Mouse (Mus musculus): Measurements from ENCODE around the gene Hivep1. TPM values are rescaled to one million over a fixed set of nuclear protein-coding genes. Genes with fewer than 3 reads are reported as not detected.

The Hivep1 gene
- total and polyA plus RNA-seq, 2 experiments from 2014 or later = 16.6 to 26.7 TPM

DNA sequence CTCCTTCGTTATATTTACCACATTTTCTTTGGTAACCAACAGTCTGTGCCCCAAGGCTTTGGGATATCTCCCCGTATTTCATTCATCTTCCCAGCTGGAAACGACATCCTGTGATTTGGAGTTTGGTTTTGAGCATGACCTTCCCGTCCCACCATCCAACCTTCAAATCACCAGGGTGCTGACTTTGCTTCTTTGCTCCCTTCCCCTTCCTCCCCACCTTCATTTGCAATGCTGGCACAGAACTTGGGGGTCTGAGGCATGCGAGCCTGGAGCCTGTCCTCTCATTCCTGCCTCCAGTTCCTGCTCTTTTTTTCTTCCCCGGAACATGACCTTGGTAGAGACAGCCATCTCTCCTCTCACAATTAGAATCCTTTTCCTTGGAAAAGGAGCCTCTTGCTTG is 161.7 kb downstream of the Hivep1 start:
- no peak overlapping the region for H3K4me3 ChIP-seq (ENCODE audit: low read depth, low read length)
- no peak for ATAC-seq
- H3K27me3 ChIP-seq (ENCODE audit: insufficient read depth, low read length) = no peaks in the 10 kb centered on the region
- no peak for DNase-seq
- no peak overlapping the region for H3K9ac ChIP-seq
- no peaks in the 10 kb centered on the region for H3K9me3 ChIP-seq (ENCODE audit: low read length)
- no peak overlapping the region for H3K27ac ChIP-seq (ENCODE audit: low read depth, low read length)
- H3K36me3 ChIP-seq (ENCODE audit: insufficient read depth) = no peaks in the 10 kb centered on the region
- 90% methylated on average over 6 of the region's 6 CpGs for WGBS
- no peaks in the 10 kb centered on the region for H3K4me1 ChIP-seq (ENCODE audit: insufficient read depth)
- TF ChIP-seq CTCF (IDR thresholded peaks at IDR 0.05; ENCODE audit: low read depth) = no peak
- H3K4me2 ChIP-seq (ENCODE audit: low read depth) = no peak overlapping the region

DNA sequence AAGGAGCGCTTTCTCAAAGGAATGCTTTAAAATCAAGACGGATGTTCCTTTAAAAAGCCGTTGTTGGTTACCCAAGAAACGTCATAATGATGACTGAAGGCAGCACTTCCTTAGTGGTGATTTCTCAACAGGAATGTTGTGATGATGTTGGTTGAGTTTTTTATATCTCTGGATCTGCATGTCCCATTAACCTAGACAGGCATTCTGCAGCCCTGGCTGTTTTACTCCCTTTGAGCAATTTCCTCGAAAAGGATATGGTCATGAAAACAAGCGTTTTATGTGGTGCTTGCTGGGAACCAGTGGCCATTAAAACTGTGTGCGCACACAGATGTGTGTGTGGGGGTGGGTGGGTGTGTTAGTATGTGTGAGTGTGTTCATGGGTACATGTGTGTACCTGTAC is 170.6 kb downstream of the Hivep1 start:
- no peak for TF ChIP-seq CTCF (IDR thresholded peaks at IDR 0.05; ENCODE audit: low read depth)

DNA sequence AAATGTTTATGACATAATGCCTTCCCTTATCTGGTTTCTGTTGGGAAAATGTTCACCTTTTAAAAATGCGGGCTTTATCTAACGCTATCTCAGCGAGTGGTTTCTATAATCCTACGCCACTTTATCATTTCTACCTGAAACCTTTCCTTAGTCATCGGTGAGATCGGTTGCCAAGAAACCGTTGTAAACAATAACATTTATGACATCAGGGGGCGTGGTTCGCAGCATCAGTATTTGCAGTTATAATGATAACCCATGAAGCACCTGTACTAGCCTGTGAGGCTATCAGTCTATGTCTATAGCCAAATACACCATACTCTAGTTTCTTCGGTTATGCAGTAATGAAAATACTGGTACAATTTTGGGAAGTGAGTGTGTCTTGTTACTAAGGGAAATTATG is 177.0 kb downstream of the Hivep1 start:
- WGBS = 93% methylated on average over 10 of the region's 10 CpGs
- no peak for TF ChIP-seq CTCF (IDR thresholded peaks at IDR 0.05; ENCODE audit: low read depth)
- Histone ChIP-seq H3K9me3 (ENCODE audit: low read length) (no peaks in the 10 kb centered on the region), H3K4me3 (ENCODE audit: low read depth, low read length) (no peak overlapping the region), H3K36me3 (ENCODE audit: insufficient read depth) (no peaks in the 10 kb centered on the region), H3K27ac (ENCODE audit: low read depth, low read length) (no peak overlapping the region), H3K27me3 (ENCODE audit: insufficient read depth, low read length) (no peaks in the 10 kb centered on the region), H3K9ac (no peak overlapping the region), H3K4me2 (ENCODE audit: low read depth) (no peak overlapping the region), H3K4me1 (ENCODE audit: insufficient read depth) (no peaks in the 10 kb centered on the region)
- ATAC-seq (no peak), DNase-seq (no peak)

More for the DNA sequence above, 170.6 kb downstream of the Hivep1 start:
- DNase-seq (no peak), ATAC-seq (no peak)
- Histone ChIP-seq H3K4me3 (ENCODE audit: low read depth, low read length) (no peak overlapping the region), H3K36me3 (ENCODE audit: insufficient read depth) (no peaks in the 10 kb centered on the region), H3K9me3 (ENCODE audit: low read length) (no peaks in the 10 kb centered on the region), H3K27ac (ENCODE audit: low read depth, low read length) (no peak overlapping the region), H3K4me2 (ENCODE audit: low read depth) (no peak overlapping the region), H3K4me1 (ENCODE audit: insufficient read depth) (no peaks in the 10 kb centered on the region), H3K27me3 (ENCODE audit: insufficient read depth, low read length) (no peaks in the 10 kb centered on the region), H3K9ac (no peak overlapping the region)
- 96% methylated on average over 7 of the region's 7 CpGs for WGBS

DNA sequence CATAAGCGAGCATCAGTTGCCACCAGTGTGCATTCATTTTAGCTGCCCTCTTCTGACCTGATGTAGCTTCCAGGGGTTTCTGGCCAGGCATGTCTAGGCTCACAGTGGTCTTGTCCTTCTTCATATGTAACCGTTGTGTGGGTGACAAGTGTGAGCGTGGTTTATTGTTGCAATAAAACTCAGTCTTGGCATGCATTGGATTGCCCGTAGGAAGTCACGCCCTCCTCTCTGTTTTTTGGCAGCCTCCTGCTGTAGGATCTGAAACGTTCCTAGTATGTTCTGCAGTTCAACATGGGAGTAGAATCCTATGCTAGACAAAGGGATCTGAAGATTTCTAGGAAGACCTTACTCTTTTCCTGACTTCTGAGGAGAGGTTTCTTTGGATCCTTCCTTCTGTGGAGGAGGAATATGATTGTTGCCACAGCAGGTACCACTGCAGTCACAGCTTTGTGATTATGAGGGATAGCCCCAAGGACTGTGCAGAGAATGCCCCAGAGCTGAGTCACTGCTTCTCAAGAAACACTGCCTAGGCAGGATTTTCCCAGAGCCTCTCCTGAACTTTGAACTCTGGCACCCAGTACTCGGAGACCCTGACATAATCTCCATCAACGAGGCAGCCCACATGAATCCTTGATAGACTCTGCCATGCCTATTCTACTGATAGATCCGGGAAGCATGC is 182.1 kb downstream of the Hivep1 start:
- no peak for ATAC-seq
- no peak overlapping the region for H3K4me2 ChIP-seq (ENCODE audit: low read depth)
- 77% methylated on average over 9 of the region's 9 CpGs for WGBS
- H3K27me3 ChIP-seq (ENCODE audit: insufficient read depth, low read length) = no peaks in the 10 kb centered on the region
- TF ChIP-seq CTCF (IDR thresholded peaks at IDR 0.05; ENCODE audit: low read depth) = no peak
- no peak overlapping the region for H3K27ac ChIP-seq (ENCODE audit: low read depth, low read length)
- H3K36me3 ChIP-seq (ENCODE audit: insufficient read depth) = no peaks in the 10 kb centered on the region
- no peaks in the 10 kb centered on the region for H3K4me1 ChIP-seq (ENCODE audit: insufficient read depth)
- DNase-seq = no peak
- no peak overlapping the region for H3K4me3 ChIP-seq (ENCODE audit: low read depth, low read length)
- H3K9ac ChIP-seq = no peak overlapping the region
- no peaks in the 10 kb centered on the region for H3K9me3 ChIP-seq (ENCODE audit: low read length)

DNA sequence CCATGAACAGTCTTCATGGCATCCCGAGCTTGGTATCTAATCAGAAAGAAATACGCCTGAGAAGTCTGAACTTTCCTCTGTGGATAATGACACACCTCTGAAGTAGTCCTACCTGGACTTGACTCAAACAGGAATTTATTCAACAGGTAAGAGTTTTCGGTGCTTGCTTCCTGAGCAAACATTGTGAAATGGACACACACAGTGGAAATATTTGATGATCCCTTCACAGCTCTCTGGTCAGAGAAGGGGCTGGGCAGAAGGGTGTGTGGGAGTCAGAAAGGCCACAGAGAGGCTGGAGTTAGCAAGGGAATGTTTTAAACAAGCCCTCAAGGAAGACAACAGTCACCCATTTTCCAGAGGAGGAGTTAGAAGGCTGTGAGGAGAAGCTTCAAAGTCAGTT is 186.7 kb downstream of the Hivep1 start:
- Histone ChIP-seq H3K4me3 (ENCODE audit: low read depth, low read length) (no peak overlapping the region), H3K27me3 (ENCODE audit: insufficient read depth, low read length) (no peaks in the 10 kb centered on the region), H3K4me1 (ENCODE audit: insufficient read depth) (no peaks in the 10 kb centered on the region), H3K4me2 (ENCODE audit: low read depth) (no peak overlapping the region), H3K27ac (ENCODE audit: low read depth, low read length) (no peak overlapping the region), H3K36me3 (ENCODE audit: insufficient read depth) (no peaks in the 10 kb centered on the region), H3K9me3 (ENCODE audit: low read length) (no peaks in the 10 kb centered on the region), H3K9ac (no peak overlapping the region)
- ATAC-seq (no peak), DNase-seq (no peak)
- WGBS = 97% methylated on average over 3 of the region's 3 CpGs
- no peak for TF ChIP-seq CTCF (IDR thresholded peaks at IDR 0.05; ENCODE audit: low read depth)

DNA sequence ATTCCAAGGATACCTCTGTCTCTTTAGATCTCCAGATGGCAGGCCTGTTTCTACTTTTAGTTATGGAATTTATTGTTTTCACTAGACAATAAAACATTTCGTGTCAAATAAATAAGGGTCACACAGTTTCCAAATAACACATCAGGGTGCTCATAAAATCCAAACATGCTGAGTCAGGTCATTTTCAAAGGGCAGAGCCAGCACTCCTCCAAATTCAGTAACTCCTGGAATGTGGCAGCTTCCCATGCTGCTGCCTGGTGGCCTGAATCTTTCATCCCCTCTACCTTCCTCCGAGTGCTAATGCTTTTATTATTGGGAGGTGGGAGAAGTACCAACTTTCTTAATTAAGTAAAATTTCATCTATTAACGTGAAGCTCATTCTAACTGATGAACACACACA is 190.3 kb downstream of the Hivep1 start:
- no peak overlapping the region for H3K27ac ChIP-seq (ENCODE audit: low read depth, low read length)
- no peak for ATAC-seq
- no peaks in the 10 kb centered on the region for H3K27me3 ChIP-seq (ENCODE audit: insufficient read depth, low read length)
- no peak overlapping the region for H3K4me3 ChIP-seq (ENCODE audit: low read depth, low read length)
- TF ChIP-seq CTCF (IDR thresholded peaks at IDR 0.05; ENCODE audit: low read depth) = no peak
- no peak overlapping the region for H3K9ac ChIP-seq
- no peak overlapping the region for H3K4me2 ChIP-seq (ENCODE audit: low read depth)
- no peaks in the 10 kb centered on the region for H3K36me3 ChIP-seq (ENCODE audit: insufficient read depth)
- 15% methylated on average over 3 of the region's 3 CpGs for WGBS
- H3K9me3 ChIP-seq (ENCODE audit: low read length) = no peaks in the 10 kb centered on the region
- no peaks in the 10 kb centered on the region for H3K4me1 ChIP-seq (ENCODE audit: insufficient read depth)
- DNase-seq = no peak

Other genes with a start within 250 kb of the Hivep1 start
- not detected in 2 replicates for gene Adtrp, start 204.3 kb upstream of the Hivep1 start, total RNA-seq (2014; rRNA removed)
- 0.19 TPM in 1 of 2 replicates, not detected in the other for gene Adtrp, start 204.3 kb upstream of the Hivep1 start, polyA plus RNA-seq (2015; fragmentation: Nextera tagmentation; extraction: Ambion mirVana)
- gene Edn1, start 249.5 kb downstream of the Hivep1 start, total RNA-seq (2014; rRNA removed) = 2.3 TPM in 2 replicates
- 1.7 and 2.7 TPM in 2 replicates for gene Edn1, start 249.5 kb downstream of the Hivep1 start, polyA plus RNA-seq (2015; fragmentation: Nextera tagmentation; extraction: Ambion mirVana)